Mouse (Mus musculus): ENCODE results near the gene Phf19. TPM values are rescaled to one million over a fixed set of nuclear protein-coding genes. Genes with fewer than 3 reads are reported as not detected.

Gene Phf19
- polyA plus RNA-seq, 1 experiment from 2014 or later = 2.3 TPM

Other genes starting within 250 kb of the Phf19 start
- gene Gapvd1, start 158.8 kb downstream of the Phf19 start, polyA plus RNA-seq (2014; fragmentation: Nextera tagmentation; extraction: Ambion mirVana) = 94.0 and 108 TPM in 2 replicates
- 838 and 881 TPM in 2 replicates for gene Hspa5, start 142.1 kb downstream of the Phf19 start, polyA plus RNA-seq (2014; fragmentation: Nextera tagmentation; extraction: Ambion mirVana)
- gene Rabepk, start 114.1 kb downstream of the Phf19 start, polyA plus RNA-seq (2014; fragmentation: Nextera tagmentation; extraction: Ambion mirVana) = 33.2 and 36.0 TPM in 2 replicates
- gene Fbxw2, start 87.7 kb downstream of the Phf19 start, polyA plus RNA-seq (2014; fragmentation: Nextera tagmentation; extraction: Ambion mirVana) = 63.5 and 65.6 TPM in 2 replicates
- gene Gm34653, start 81.0 kb downstream of the Phf19 start, polyA plus RNA-seq (2014; fragmentation: Nextera tagmentation; extraction: Ambion mirVana) = 0.11 TPM in 1 of 2 replicates, not detected in the other
- not detected in 2 replicates for gene Cutal, start 39.6 kb downstream of the Phf19 start, polyA plus RNA-seq (2014; fragmentation: Nextera tagmentation; extraction: Ambion mirVana)
- 118 TPM in 2 replicates for gene Psmd5, start 39.1 kb downstream of the Phf19 start, polyA plus RNA-seq (2014; fragmentation: Nextera tagmentation; extraction: Ambion mirVana)
- 0.28 and 0.40 TPM in 2 replicates for gene Traf1, start 47.7 kb upstream of the Phf19 start, polyA plus RNA-seq (2014; fragmentation: Nextera tagmentation; extraction: Ambion mirVana)
- 0.18 and 0.60 TPM in 2 replicates for gene Hc, start 147.4 kb upstream of the Phf19 start, polyA plus RNA-seq (2014; fragmentation: Nextera tagmentation; extraction: Ambion mirVana)
- gene AI182371, start 187.5 kb upstream of the Phf19 start, polyA plus RNA-seq (2014; fragmentation: Nextera tagmentation; extraction: Ambion mirVana) = not detected in 2 replicates
- 33.0 and 38.6 TPM in 2 replicates for gene Cntrl, start 195.5 kb upstream of the Phf19 start, polyA plus RNA-seq (2014; fragmentation: Nextera tagmentation; extraction: Ambion mirVana)